Mouse (Mus musculus): ENCODE results near the gene A1bg. TPM values are rescaled to one million over a fixed set of nuclear protein-coding genes. Genes with fewer than 3 reads are reported as not detected.
A peak's percentile ranks its signal among the peaks of the same experiment; 100 is the strongest.

Gene A1bg
- total and polyA plus RNA-seq, 3 experiments = not detected

- dilution Hi-C loops (cut with MboI; ENCODE audit: extremely low pct_ligation_motif_present, extremely low pct_unique_long_range_greater_than_20kb, low sequenced_read_pairs) = no loop called here
- in situ Hi-C loops (cut with MboI; ENCODE audit: low pct_ligation_motif_present, low pct_unique_long_range_greater_than_20kb, low sequenced_read_pairs) = no loop called here
- H3K79me2 ChIP-seq (replicated peaks; ENCODE audit: control insufficient read depth, extremely low read depth, insufficient read depth, poor library complexity, severe bottlenecking) = no peaks in the 10 kb centered on the region
- no peak overlapping the region for H3K27ac ChIP-seq (ENCODE audit: insufficient read depth, low read depth)
- no peaks in the 10 kb centered on the region for H3K36me3 ChIP-seq (replicated peaks in 1 of 2; ENCODE audit: control insufficient read depth in 1 of 2, insufficient read depth in 1 of 2, low read length in 1 of 2)
- no peak overlapping the region for H3K4me2 ChIP-seq (ENCODE audit: insufficient read depth, low read depth, poor library complexity, severe bottlenecking)
- peaks cover 6% of the 10 kb centered on the region for H3K9me3 ChIP-seq (replicated peaks; ENCODE audit: low read length)
- H3K27me3 ChIP-seq (replicated peaks) = no peaks in the 10 kb centered on the region
- no peak overlapping the region for H3K9ac ChIP-seq (ENCODE audit: insufficient read depth, low read depth)
- DNase-seq (ENCODE audit: extremely low read depth) = peak; percentile 13
- H3K4me3 ChIP-seq (replicated peaks in 1 of 3; ENCODE audit: low read depth in 2 of 3, low read length in 2 of 3, poor library complexity in 1 of 3) = no peak overlapping the region
- H3K4me1 ChIP-seq (ENCODE audit: control insufficient read depth in 1 of 2, insufficient read depth in 2 of 2) = peaks cover 0 to 7% of the 10 kb centered on the region in 2 experiments; a peak in 1 of 4 replicates
- TF ChIP-seq KAT2A (IDR thresholded peaks at IDR 0.05; ENCODE audit: insufficient replicate concordance, low read length) (no peak), MXI1 (IDR thresholded peaks at IDR 0.05; ENCODE audit: low read depth, low read length) (no peak), RCOR1 (conservative IDR thresholded peaks at IDR 0.05; ENCODE audit: low read depth, low read length) (no peak), HCFC1 (IDR thresholded peaks at IDR 0.05; ENCODE audit: low read depth, low read length) (no peak), POLR2AphosphoS2 (IDR thresholded peaks at IDR 0.05; ENCODE audit: low read depth, low read length) (no peak), CHD2 (IDR thresholded peaks at IDR 0.05; ENCODE audit: low read length) (no peak), SIN3A (IDR thresholded peaks at IDR 0.05; ENCODE audit: low read length) (no peak), ELF1 (IDR thresholded peaks at IDR 0.05; ENCODE audit: low read depth, low read length) (no peak), GABPA (IDR thresholded peaks at IDR 0.05; ENCODE audit: insufficient replicate concordance, low read depth, low read length) (no peak)
Measured at GRCm38 (mm10) chr15:60854151-60854550, 68.7 kb downstream of the A1bg start.

- H3K9ac ChIP-seq (ENCODE audit: insufficient read depth, low read depth) = no peak within 1 kb of the TSS
- H3K4me1 ChIP-seq (ENCODE audit: control insufficient read depth in 1 of 2, insufficient read depth in 2 of 2) = peaks cover 0 to 7% of the 10 kb centered on the region in 2 experiments; a peak in 1 of 4 replicates
- H3K27me3 ChIP-seq (replicated peaks) = no peaks in the 10 kb centered on the region
- no peaks in the 10 kb centered on the region for H3K36me3 ChIP-seq (replicated peaks in 1 of 2; ENCODE audit: control insufficient read depth in 1 of 2, insufficient read depth in 1 of 2, low read length in 1 of 2)
- no peak within 1 kb of the TSS for H3K4me2 ChIP-seq (ENCODE audit: insufficient read depth, low read depth, poor library complexity, severe bottlenecking)
- H3K4me3 ChIP-seq (replicated peaks in 1 of 3; ENCODE audit: low read depth in 2 of 3, low read length in 2 of 3, poor library complexity in 1 of 3) = no peak within 1 kb of the TSS
- DNase-seq (ENCODE audit: extremely low read depth) = no peak
- peaks cover 6% of the 10 kb centered on the region for H3K9me3 ChIP-seq (replicated peaks; ENCODE audit: low read length)
- no peaks in the 10 kb centered on the region for H3K79me2 ChIP-seq (replicated peaks; ENCODE audit: control insufficient read depth, extremely low read depth, insufficient read depth, poor library complexity, severe bottlenecking)
- no peak within 1 kb of the TSS for H3K27ac ChIP-seq (ENCODE audit: insufficient read depth, low read depth)
- TF ChIP-seq TBP (conservative IDR thresholded peaks at IDR 0.05; ENCODE audit: low read depth, low read length) (no peak), ZKSCAN1 (IDR thresholded peaks at IDR 0.05; ENCODE audit: borderline replicate concordance, low read depth, low read length) (no peak), NRF1 (IDR thresholded peaks at IDR 0.05; ENCODE audit: low read depth, low read length) (no peak), CHD1 (IDR thresholded peaks at IDR 0.05; ENCODE audit: low read depth, low read length) (no peak), UBTF (IDR thresholded peaks at IDR 0.05; ENCODE audit: low read depth, low read length) (no peak), MAZ (IDR thresholded peaks at IDR 0.05; ENCODE audit: low read depth, low read length) (no peak), SMC3 (IDR thresholded peaks at IDR 0.05; ENCODE audit: low read depth, low read length) (no peak), RCOR1 (conservative IDR thresholded peaks at IDR 0.05; ENCODE audit: low read depth, low read length) (no peak), ZMIZ1 (IDR thresholded peaks at IDR 0.05; ENCODE audit: low read depth, low read length) (no peak), ZNF384 (IDR thresholded peaks at IDR 0.05; ENCODE audit: low read depth, low read length) (no peak), CTCF (conservative IDR thresholded peaks at IDR 0.05 in 1 of 2, IDR thresholded peaks at IDR 0.05 in 1 of 2; ENCODE audit: low read depth in 2 of 2, low read length in 2 of 2) (no peak)
- dilution Hi-C loops (cut with MboI; ENCODE audit: extremely low pct_ligation_motif_present, extremely low pct_unique_long_range_greater_than_20kb, low sequenced_read_pairs) (no loop called here), in situ Hi-C loops (cut with MboI; ENCODE audit: low pct_ligation_motif_present, low pct_unique_long_range_greater_than_20kb, low sequenced_read_pairs) (no loop called here)
Measured at GRCm38 (mm10) chr15:60853231-60853999, 69.4 kb downstream of the A1bg start, which contains the start of gene Fam84b. TSS of gene Fam84b (minus strand) at chr15:60853778.
